Mouse (Mus musculus) heart, adult 2 months (tissue): ENCODE results near the gene Fkbp2.

ENCODE experiments used
- CTCF ChIP-seq: fragments of 200-600 bp; IDR thresholded peaks from 2 replicates; pipeline ENCODE4 v1.8.1; 2022; ENCODE audit warnings: antibody characterized with exemption, mild to moderate bottlenecking, moderate library complexity
- EP300 ChIP-seq: fragments of 200-500 bp; IDR thresholded peaks from 2 replicates; pipeline ENCODE4 v1.6.1; 2011; ENCODE audit warnings: low read depth, low read length, control low read depth; ENCODE audit not compliant: insufficient read depth
- POLR2A ChIP-seq: fragments of 200-500 bp; IDR thresholded peaks from 2 replicates; pipeline ENCODE4 v1.6.1; 2011; ENCODE audit warnings: mild to moderate bottlenecking, low read depth, low read length, control low read depth; ENCODE audit not compliant: insufficient read depth

- TF ChIP-seq POLR2A (peak; percentile 88), CTCF (no peak), EP300 (no peak)
Observed at GRCm38 (mm10) chr19:6942249-6942691, 38.0 kb downstream of the Fkbp2 start, which contains the start of gene Gpr137.
